Mouse (Mus musculus) stomach, postnatal 0 days (tissue): ENCODE results near the gene Gnaz.

ENCODE experiments used
- CTCF ChIP-seq: IDR thresholded peaks from 2 replicates; pipeline ENCODE4 v1.5.1; 2016; ENCODE audit warnings: antibody characterized with exemption, low read depth, mild to moderate bottlenecking, moderate library complexity
- EP300 ChIP-seq: optimal IDR thresholded peaks from 2 replicates; pipeline ENCODE3; 2016; ENCODE audit warnings: antibody characterized with exemption

DNA sequence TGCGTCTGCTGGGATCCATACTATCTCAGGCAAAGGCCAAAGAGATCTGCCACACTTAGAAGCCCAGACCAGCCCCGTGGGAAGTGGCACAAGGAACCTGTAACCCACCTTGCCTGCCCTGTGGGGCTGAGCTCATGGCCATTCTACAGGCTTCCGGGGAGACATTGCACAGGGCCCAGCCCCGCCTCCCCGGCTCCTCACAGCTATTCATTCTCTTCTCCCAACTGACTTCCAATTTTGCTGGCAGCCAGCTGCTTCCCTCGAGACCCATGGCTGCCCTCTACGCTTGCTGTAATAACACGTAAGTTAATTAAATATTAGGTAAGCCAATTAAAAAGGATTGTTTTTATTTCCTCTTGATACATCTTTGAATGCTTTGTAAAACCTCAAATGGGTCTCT, 59.5 kb downstream of the Gnaz start:
- TF ChIP-seq CTCF (no peak), EP300 (no peak)
